Mouse (Mus musculus): ENCODE results near the gene Sik1.

Sik1 gene

DNA sequence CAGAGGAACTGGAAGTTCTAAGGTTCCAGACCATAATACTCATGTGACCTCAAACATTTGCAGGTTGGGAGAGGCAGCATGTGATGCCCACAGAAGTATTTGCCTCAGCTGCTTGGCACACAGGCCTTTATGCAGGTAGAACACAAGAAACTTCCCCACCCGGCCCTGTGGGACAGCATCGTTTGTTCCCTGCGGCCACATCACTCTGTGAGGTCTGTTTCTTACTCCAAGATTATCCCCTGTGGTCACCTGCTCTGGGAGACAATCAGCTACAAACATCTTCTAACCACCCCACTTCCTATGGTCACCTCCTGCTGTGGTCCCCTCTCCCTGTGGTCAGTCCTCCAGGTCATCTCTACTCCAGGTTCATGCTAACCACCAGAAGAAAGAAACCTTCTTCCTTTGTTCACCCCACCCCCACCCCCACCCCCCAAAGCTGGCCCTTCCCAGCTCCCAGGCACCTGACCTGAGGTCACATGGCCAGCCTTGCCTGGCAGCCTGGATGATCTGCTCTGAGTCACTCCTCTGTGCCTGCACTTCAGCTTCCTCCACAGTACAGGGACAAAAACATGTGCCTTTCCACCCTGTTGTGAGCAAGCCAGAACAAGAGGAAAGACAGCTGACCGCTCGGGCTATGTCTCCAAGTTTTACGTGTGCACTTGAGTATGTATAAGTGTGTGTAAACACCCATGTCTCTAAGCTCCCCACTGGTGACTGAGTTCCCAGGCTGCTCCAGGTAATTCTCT is 21.1 kb downstream of the Sik1 start:
- DNase-seq (ENCODE audit: inconsistent age in 2 of 2, low spot score in 1 of 2): peak; percentile 84 to 87

DNA sequence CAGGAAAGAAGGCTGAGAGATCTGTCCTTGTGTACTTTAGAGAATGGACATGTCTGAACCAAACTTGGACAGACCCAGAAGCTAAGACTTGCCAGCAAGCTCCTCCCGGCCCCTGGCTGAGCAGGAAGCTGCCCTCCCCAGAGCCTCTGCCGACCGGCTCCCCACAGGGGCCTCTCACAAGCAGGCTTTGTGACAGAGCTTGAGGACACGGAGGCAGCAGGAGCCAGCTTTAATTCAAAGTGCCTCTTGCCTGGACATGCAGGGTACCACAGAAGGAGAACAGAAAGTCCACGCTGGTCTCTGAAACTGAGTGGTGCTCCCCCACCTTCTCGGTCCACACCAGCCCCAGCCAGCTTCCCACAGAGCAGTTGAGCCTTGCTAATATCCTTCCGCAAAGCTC is 21.9 kb downstream of the Sik1 start:
- DNase-seq (ENCODE audit: inconsistent age in 2 of 2, low spot score in 1 of 2): peak; percentile 44 to 69

DNA sequence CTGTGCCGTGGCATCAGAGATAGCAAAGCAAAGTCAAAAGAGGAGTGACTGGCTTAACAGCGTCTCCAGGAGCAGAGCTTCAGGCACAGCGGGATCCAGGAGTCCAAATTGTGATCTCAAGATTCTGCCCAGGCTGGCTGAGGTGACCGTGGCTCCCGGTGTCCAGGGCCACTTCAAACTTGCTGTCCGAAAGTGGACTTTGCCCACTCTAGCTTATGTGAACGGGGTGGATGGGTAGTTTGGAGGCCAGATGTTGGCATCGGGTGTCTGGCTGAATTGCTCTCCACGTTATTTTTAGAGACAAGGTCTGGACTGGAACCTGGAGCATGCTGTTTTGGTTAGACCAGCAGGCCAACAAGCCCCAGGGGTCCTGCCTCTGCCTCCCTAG is 23.0 kb downstream of the Sik1 start:
- no peak for DNase-seq (ENCODE audit: inconsistent age in 2 of 2, low spot score in 1 of 2)

- no peak for DNase-seq (ENCODE audit: inconsistent age in 2 of 2, low spot score in 1 of 2)
These were observed 23.6 kb downstream of the Sik1 start for GRCm38 (mm10) chr17:31831866-31832576.

GRCm38 (mm10) chr17:31831097-31831865 is 24.3 kb downstream of the Sik1 start:
- DNase-seq (ENCODE audit: inconsistent age in 2 of 2, low spot score in 1 of 2): no peak

- DNase-seq (ENCODE audit: inconsistent age in 2 of 2, low spot score in 1 of 2): no peak
These were observed 25.0 kb downstream of the Sik1 start for GRCm38 (mm10) chr17:31830506-31831075.

GRCm38 (mm10) chr17:31828916-31829315 is 26.7 kb downstream of the Sik1 start:
- DNase-seq (ENCODE audit: inconsistent age in 2 of 2, low spot score in 1 of 2): no peak

DNA sequence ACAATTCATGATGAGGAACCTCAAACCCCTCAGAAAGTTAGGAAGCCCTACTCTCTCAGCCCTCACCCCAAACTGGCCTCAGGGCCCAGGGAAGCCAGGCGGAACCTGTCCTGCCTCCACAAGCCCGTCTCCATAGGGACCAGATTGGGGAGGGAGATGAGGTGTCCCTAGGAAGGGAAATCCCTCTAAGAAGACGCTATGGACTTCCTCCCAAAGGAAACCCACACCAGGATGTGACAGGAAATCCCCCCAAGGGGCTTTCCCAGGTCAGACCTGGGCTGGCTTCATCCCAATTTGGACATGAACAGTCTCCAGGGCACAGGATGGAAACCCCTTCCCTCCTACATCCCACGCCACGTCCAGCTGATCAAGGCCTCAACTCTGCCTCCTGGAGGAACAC is 27.5 kb downstream of the Sik1 start:
- DNase-seq (ENCODE audit: inconsistent age in 2 of 2, low spot score in 1 of 2): peak in 1 of 2 experiments; percentile 69

DNA sequence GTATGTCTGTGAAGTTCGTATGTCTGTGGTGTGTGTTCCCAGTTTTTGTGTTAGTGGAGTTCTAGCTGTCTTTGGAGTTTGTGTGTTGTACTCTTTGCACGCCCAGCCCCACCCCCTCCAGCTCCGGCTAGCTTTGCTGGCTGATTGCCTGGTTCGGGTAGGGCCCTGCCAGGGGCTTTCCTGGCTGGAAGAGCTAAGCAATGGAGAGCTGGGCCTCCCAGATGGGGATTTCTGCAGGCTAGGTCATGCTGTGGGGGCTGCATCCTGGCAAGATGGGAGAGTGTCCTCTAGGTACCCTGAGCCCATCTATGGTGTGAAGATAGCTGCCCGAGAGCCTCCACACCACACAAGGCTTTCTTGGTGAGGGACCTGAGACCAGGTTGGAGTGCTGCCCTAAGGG is 28.4 kb downstream of the Sik1 start:
- DNase-seq (ENCODE audit: inconsistent age in 2 of 2, low spot score in 1 of 2): peak; percentile 71 to 82

DNA sequence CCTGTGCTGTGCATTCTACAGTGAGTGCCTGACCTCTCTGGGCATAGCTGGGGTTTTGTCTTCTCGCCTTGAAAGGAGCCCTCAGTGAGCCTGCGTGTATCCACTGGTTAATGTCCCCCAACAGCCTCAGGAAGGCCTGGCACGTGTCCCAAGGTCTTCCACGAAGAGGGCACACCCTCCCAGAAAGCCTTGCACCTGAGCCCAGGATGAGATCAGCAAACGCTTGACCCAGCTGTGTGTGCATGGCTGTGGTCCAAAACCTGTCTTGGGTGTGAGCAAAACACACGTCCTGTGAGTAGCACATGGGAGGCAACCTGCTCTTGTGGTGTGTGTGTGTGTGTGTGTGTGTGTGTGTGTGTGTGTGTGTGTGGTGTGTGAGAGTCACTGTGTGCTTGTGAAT is 28.9 kb downstream of the Sik1 start:
- peak; percentile 86 to 89 for DNase-seq (ENCODE audit: inconsistent age in 2 of 2, low spot score in 1 of 2)

DNA sequence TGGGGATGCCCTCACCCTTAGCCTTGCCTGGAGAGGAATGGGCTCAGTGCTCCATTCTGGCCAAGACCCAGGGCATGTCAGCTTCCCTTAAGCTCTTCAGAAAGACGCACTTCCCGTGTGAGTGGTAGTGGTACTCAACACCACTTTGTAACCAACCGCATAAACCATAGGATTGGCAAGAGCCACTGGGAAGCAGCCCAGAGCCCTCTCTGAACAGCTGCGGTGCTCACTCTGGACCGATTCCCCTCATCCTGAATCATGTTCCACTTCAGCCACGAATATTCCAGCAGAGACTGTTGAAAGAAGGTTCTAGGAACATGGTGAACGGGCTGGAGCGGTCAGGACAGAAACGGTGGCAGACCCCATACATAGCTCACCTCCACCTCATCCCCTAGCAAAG is 29.9 kb downstream of the Sik1 start:
- no peak for DNase-seq (ENCODE audit: inconsistent age in 2 of 2, low spot score in 1 of 2)

DNA sequence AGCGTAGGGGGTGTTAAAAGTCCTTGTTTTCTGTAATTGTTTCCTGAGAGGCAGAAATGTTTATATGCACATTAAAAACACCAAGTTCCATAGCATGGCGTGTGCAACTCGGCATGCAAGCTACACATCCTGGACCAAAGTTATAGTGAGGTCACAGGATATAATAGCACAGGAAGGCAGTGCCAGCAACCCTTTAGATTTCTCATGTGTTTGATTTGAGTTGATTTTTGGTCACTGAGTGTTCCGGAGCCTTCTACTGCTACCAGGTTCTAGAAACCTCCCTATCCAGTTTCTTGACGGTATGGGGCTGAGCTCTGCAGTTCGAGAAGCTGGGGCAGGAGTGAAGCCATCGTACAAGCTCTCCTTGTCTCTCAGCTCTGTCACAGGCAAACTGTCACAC is 30.8 kb downstream of the Sik1 start:
- no peak for DNase-seq (ENCODE audit: inconsistent age in 2 of 2, low spot score in 1 of 2)

DNA sequence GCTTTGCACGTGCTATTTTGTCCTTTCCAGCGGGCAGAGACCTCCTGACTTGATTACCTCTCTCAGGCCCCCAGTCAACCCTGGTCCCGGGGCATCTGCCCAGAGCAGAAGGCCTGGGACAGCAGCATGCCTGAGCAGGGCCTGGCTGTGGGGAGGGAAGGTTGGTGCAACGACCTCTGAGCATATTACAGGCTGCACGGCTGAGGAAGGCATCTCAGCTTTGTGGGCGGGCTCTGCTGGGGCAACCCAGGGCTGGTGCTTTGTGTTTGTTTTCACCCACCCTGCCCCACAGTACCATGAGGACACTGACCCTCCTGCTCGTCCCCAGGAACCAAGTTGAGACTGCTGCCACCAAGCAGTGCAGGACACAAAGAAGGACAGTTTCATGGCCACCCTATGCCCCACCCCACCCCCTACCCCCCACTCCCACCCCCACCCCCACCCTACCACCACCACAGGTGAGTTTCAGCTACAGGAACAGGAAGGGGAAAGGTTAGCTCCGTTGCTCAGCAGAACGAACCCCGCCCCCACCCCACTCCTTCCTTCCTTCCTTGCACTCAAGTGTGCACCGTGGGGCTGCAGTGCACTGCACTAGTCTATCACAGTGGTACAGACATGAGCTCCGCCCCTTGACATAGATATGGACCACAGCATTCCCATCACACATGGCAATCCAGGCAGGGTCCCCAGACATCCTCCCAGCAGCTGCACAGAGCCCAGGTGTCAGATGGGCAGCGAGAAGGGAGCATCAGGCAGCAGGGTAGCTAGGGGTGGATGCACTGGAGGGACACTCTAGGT is 34.3 kb downstream of the Sik1 start:
- DNase-seq (ENCODE audit: inconsistent age in 2 of 2, low spot score in 1 of 2): no peak

DNA sequence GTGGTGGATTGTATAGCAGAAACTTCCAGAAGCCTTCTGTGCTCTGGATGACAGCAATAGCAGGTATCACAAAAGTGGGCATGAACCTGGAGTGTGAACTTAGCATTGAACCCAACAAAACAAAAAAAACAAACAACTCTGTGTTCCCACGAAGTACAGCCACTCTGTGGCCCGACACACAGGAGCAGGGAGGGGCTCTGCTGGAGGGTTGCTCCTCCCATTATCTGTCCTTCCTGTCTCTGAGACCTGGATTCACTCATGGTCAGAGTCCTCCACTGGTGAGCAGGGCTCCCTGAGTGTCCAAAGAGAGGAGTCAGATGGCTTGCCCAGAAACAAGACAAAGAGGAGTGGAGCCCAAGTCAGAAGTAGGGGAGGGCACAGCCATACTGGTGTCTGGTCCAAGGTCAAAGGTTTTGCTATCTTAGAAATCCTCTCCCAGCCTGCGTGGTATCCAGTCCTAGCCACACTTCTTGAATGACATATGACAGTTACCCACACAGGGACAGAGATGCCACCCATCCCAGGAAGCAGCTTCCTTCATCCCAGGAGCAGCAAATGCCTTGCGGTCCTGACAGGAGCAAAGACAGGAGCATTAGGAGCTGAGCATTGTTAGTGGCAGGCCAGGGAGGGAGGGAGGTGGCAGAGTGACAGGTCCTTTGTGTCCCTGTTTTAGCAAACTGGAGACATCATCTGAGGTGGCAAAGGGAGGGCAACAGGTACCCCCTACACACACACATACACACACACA is 35.3 kb downstream of the Sik1 start:
- no peak for DNase-seq (ENCODE audit: inconsistent age in 2 of 2, low spot score in 1 of 2)

- DNase-seq (ENCODE audit: inconsistent age in 2 of 2, low spot score in 1 of 2): no peak
These were observed 36.2 kb downstream of the Sik1 start for GRCm38 (mm10) chr17:31819372-31819771.

- no peak for DNase-seq (ENCODE audit: inconsistent age in 2 of 2, low spot score in 1 of 2)
These were observed 37.8 kb downstream of the Sik1 start for GRCm38 (mm10) chr17:31817815-31818214.

GRCm38 (mm10) chr17:31817203-31817602 is 38.4 kb downstream of the Sik1 start:
- no peak for DNase-seq (ENCODE audit: inconsistent age in 2 of 2, low spot score in 1 of 2)

- peak in 1 of 2 experiments; percentile 59 for DNase-seq (ENCODE audit: inconsistent age in 2 of 2, low spot score in 1 of 2)
These were observed 40.8 kb downstream of the Sik1 start for GRCm38 (mm10) chr17:31814848-31815247.

DNA sequence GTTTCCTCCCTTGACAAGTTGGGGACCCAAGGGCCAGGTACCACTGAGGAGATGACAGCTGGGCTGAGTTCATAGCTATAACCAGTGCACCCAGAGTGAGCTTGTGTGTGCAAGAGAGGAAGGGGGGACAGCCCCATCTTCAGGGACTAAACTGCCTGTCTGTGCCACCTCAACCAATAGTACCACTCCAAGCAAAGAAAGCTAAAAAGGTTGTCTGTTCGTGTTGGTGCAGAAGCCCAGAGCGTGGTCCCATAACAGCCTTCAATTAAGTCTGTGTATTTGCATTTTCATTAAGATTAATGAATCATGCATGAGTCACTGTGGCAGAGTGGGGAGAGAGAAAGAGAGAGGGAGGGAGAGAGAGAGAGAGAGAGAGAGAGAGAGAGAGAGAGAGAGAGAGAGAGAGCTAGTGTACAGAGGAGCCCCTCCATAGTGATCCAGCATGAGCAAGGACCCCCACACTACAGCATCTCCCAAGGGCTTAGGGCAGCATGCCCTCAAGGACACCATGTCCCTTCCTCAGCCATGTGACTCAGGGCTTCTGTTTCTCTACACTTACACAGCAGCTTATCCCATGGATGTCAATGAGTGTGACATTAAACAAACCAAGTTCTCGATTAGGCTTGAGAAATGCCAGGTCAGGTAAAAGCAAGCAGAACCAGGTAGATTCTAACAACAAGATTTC is 41.5 kb downstream of the Sik1 start:
- peak in 1 of 2 experiments; percentile 57 for DNase-seq (ENCODE audit: inconsistent age in 2 of 2, low spot score in 1 of 2)
